Mouse (Mus musculus) liver, adult (tissue): ENCODE results near the gene Trim42.

Source experiments
- GATA4 ChIP-seq: IDR thresholded peaks from 2 replicates; pipeline ENCODE4 v1.6.1; 2014; ENCODE audit warnings: mild to moderate bottlenecking, low read length; ENCODE audit not compliant: insufficient replicate concordance

Trim42 gene

GRCm38 (mm10) chr9:97369591-97369990 lies at the start of gene Trim42:
TSS of gene Trim42 (minus strand) at chr9:97369958.
- no peak for TF ChIP-seq GATA4

GRCm38 (mm10) chr9:97414876-97415668 lies 45.3 kb upstream of the Trim42 start:
- no peak for TF ChIP-seq GATA4

GRCm38 (mm10) chr9:97408142-97408541 lies 38.4 kb upstream of the Trim42 start:
- TF ChIP-seq GATA4 = no peak

GRCm38 (mm10) chr9:97356441-97356840 lies 13.3 kb downstream of the Trim42 start:
- no peak for TF ChIP-seq GATA4

GRCm38 (mm10) chr9:97344767-97345297 lies 24.9 kb downstream of the Trim42 start:
- TF ChIP-seq GATA4 = no peak

GRCm38 (mm10) chr9:97341772-97342171 lies 28.0 kb downstream of the Trim42 start:
- no peak for TF ChIP-seq GATA4

- no peak for TF ChIP-seq GATA4
Observed at GRCm38 (mm10) chr9:97322846-97323245, 46.9 kb downstream of the Trim42 start.

GRCm38 (mm10) chr9:97322120-97322519 lies 47.6 kb downstream of the Trim42 start:
- no peak for TF ChIP-seq GATA4

GRCm38 (mm10) chr9:97315421-97316055 lies 54.2 kb downstream of the Trim42 start:
- no peak for TF ChIP-seq GATA4

- no peak for TF ChIP-seq GATA4
Observed at GRCm38 (mm10) chr9:97311614-97312013, 58.1 kb downstream of the Trim42 start.

- TF ChIP-seq GATA4 = no peak
Observed at GRCm38 (mm10) chr9:97309509-97310053, 60.2 kb downstream of the Trim42 start.

- no peak for TF ChIP-seq GATA4
Observed at GRCm38 (mm10) chr9:97307705-97308485, 61.9 kb downstream of the Trim42 start.
